Mouse (Mus musculus) MEL (cell line): ENCODE data around the gene Vwa8.

Experiments used
- CTCF ChIP-seq, 3 experiments: IDR thresholded peaks in 2 of 3; conservative IDR thresholded peaks in 1 of 3; 2 replicates each; pipeline ENCODE4 v1.5.1; 2011 to 2012; ENCODE audit warnings: low read length in 3 of 3, low read depth in 2 of 3, mild to moderate bottlenecking in 2 of 3, improper control_type of control experiment in 1 of 3, inconsistent platforms in 1 of 3, mixed read lengths in 1 of 3, moderate library complexity in 1 of 3; ENCODE audit not compliant: control insufficient read depth in 1 of 3, insufficient read depth in 1 of 3, poor library complexity in 1 of 3, severe bottlenecking in 1 of 3
- EP300 ChIP-seq, 2 experiments: IDR thresholded peaks; 2 replicates each; pipeline ENCODE4 v1.6.1; 2011; ENCODE audit warnings: improper control_type of control experiment in 2 of 2, low read length in 2 of 2, low read depth in 1 of 2, mild to moderate bottlenecking in 1 of 2
- MAFK ChIP-seq: IDR thresholded peaks from 2 replicates; pipeline ENCODE4 v1.6.1; 2011; ENCODE audit warnings: low read depth, mild to moderate bottlenecking, low read length, improper control_type of control experiment, borderline replicate concordance
- POLR2A ChIP-seq, 2 experiments: IDR thresholded peaks; 2 replicates each; pipeline ENCODE4 v1.6.1; 2011 to 2012; ENCODE audit warnings: low read length in 2 of 2, mild to moderate bottlenecking in 2 of 2, control low read depth in 1 of 2, improper control_type of control experiment in 1 of 2, low read depth in 1 of 2, moderate library complexity in 1 of 2; ENCODE audit not compliant: control insufficient read depth in 1 of 2, insufficient read depth in 1 of 2, poor library complexity in 1 of 2
- RAD21 ChIP-seq: IDR thresholded peaks from 2 replicates; pipeline ENCODE4 v1.6.1; 2011; ENCODE audit warnings: mild to moderate bottlenecking, low read depth, low read length, improper control_type of control experiment
- SIN3A ChIP-seq: IDR thresholded peaks from 2 replicates; pipeline ENCODE4 v1.6.1; 2012; ENCODE audit warnings: low read length, improper control_type of control experiment, inconsistent platforms
- USF1 ChIP-seq: IDR thresholded peaks from 2 replicates; pipeline ENCODE4 v1.6.1; 2014; ENCODE audit warnings: low read depth, mild to moderate bottlenecking, inconsistent platforms, low read length, improper control_type of control experiment, moderate library complexity
- ZMIZ1 ChIP-seq: IDR thresholded peaks from 2 replicates; pipeline ENCODE4 v1.6.1; 2012; ENCODE audit warnings: low read depth, mild to moderate bottlenecking, inconsistent platforms, low read length, improper control_type of control experiment, moderate library complexity

DNA sequence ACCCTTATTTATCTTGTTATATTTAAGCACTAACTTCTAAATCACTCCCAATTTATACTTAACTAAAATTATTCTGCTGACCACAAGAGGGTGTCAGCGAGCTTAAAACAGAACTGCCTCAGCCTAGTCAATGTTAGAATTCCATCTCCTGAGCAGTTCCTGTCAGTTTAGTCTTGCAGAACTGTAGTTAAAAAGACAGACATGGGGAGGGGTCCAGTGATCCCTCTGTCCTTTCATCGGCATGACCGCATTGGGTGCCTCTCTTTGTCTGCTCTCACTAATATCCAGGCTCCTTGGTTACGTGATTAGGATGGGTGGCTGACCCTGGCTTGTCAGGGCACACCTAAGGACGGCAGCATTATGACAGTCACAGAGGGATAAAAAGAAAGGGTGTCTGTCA lies 275.8 kb downstream of the Vwa8 start:
- no peak for TF ChIP-seq ZMIZ1
- no peak for TF ChIP-seq EP300 (IDR thresholded peaks at IDR 0.05; ENCODE audit: low read depth in 1 of 2, low read length in 2 of 2)
- no peak for TF ChIP-seq USF1
- no peak for TF ChIP-seq MAFK
- TF ChIP-seq POLR2A (IDR thresholded peaks at IDR 0.05; ENCODE audit: control insufficient read depth in 1 of 2, insufficient read depth in 1 of 2, low read depth in 1 of 2, low read length in 2 of 2, poor library complexity in 1 of 2), result no peak
- peak in 2 of 3 experiments; percentile 33 to 80; a peak in 4 of 6 replicates for TF ChIP-seq CTCF (IDR thresholded peaks at IDR 0.05 in 2 of 3, conservative IDR thresholded peaks at IDR 0.05 in 1 of 3; ENCODE audit: control insufficient read depth in 1 of 3, insufficient read depth in 1 of 3, low read depth in 2 of 3, low read length in 3 of 3, poor library complexity in 1 of 3, severe bottlenecking in 1 of 3)
- no peak for TF ChIP-seq SIN3A
- peak; percentile 87 for TF ChIP-seq RAD21
